Mouse (Mus musculus) splenic B cell, adult 2 months (primary cell): ENCODE data around the gene Fbrs.
"Not testable (repeated sequence)": the region's sequence is repeated elsewhere in the genome, so short reads cannot be mapped to it uniquely, and the experiment has no call there.

Experiments
- DNase-seq: peaks from one replicate; pipeline ENCODE4 v3.0.0-alpha.2; 2011; ENCODE audit warnings: low read depth, low spot score
- H3K27me3 ChIP-seq: 2 replicates; pipeline ENCODE4 v1.6.1; 2012; ENCODE audit warnings: mild to moderate bottlenecking, low read length, moderate library complexity, mixed read lengths; ENCODE audit not compliant: control insufficient read depth, poor library complexity, insufficient read depth, severe bottlenecking
- H3K36me3 ChIP-seq: 2 replicates; pipeline ENCODE4 v1.6.1; 2012; ENCODE audit warnings: mild to moderate bottlenecking, low read length, moderate library complexity, mixed read lengths; ENCODE audit not compliant: control insufficient read depth, poor library complexity, insufficient read depth, severe bottlenecking

Fbrs gene

GRCm38 (mm10) chr7:127470743-127471645 lies 8.0 kb upstream of the Fbrs start:
- peak; percentile 94 for DNase-seq
- Histone ChIP-seq H3K27me3 (no peaks in the 10 kb centered on the region), H3K36me3 (peaks cover 25% of the 10 kb centered on the region)

GRCm38 (mm10) chr7:127471646-127472010 lies 7.4 kb upstream of the Fbrs start:
- peaks cover 25% of the 10 kb centered on the region for H3K36me3 ChIP-seq
- peak; percentile 41 for DNase-seq
- no peaks in the 10 kb centered on the region for H3K27me3 ChIP-seq

GRCm38 (mm10) chr7:127472060-127472459 lies 6.9 kb upstream of the Fbrs start:
- peaks cover 28% of the 10 kb centered on the region for H3K36me3 ChIP-seq
- no peaks in the 10 kb centered on the region for H3K27me3 ChIP-seq
- DNase-seq: no peak

GRCm38 (mm10) chr7:127473705-127474104 lies 5.3 kb upstream of the Fbrs start:
- no peak for DNase-seq
- no peaks in the 10 kb centered on the region for H3K27me3 ChIP-seq
- H3K36me3 ChIP-seq: peaks cover 28% of the 10 kb centered on the region

GRCm38 (mm10) chr7:127474378-127475070 lies 4.5 kb upstream of the Fbrs start:
- Histone ChIP-seq H3K27me3 (no peaks in the 10 kb centered on the region), H3K36me3 (peaks cover 28% of the 10 kb centered on the region)
- no peak for DNase-seq

GRCm38 (mm10) chr7:127475186-127475740 lies 3.7 kb upstream of the Fbrs start:
- H3K36me3 ChIP-seq: peaks cover 28% of the 10 kb centered on the region
- DNase-seq: no peak
- no peaks in the 10 kb centered on the region for H3K27me3 ChIP-seq

- Histone ChIP-seq H3K27me3 (no peaks in the 10 kb centered on the region), H3K36me3 (peaks cover 28% of the 10 kb centered on the region)
- no peak for DNase-seq
These were observed 2.7 kb upstream of the Fbrs start for GRCm38 (mm10) chr7:127476336-127476735.

GRCm38 (mm10) chr7:127476855-127477254 lies 2.1 kb upstream of the Fbrs start:
- DNase-seq: no peak
- no peaks in the 10 kb centered on the region for H3K27me3 ChIP-seq
- H3K36me3 ChIP-seq: peaks cover 28% of the 10 kb centered on the region

GRCm38 (mm10) chr7:127477687-127478634 lies 1.0 kb upstream of the Fbrs start:
- no peaks in the 10 kb centered on the region for H3K27me3 ChIP-seq
- peak; percentile 100 for DNase-seq
- H3K36me3 ChIP-seq: peaks cover 30% of the 10 kb centered on the region

- Histone ChIP-seq H3K36me3 (peaks cover 30% of the 10 kb centered on the region), H3K27me3 (no peaks in the 10 kb centered on the region)
- peak; percentile 33 for DNase-seq
These were observed 573 bp downstream of the Fbrs start for GRCm38 (mm10) chr7:127479318-127480225.

- Histone ChIP-seq H3K27me3 (no peaks in the 10 kb centered on the region), H3K36me3 (peaks cover 28% of the 10 kb centered on the region)
- DNase-seq: peak; percentile 88
These were observed 1.3 kb downstream of the Fbrs start for GRCm38 (mm10) chr7:127480321-127480720.

GRCm38 (mm10) chr7:127485416-127485815 lies 6.4 kb downstream of the Fbrs start:
- Histone ChIP-seq H3K36me3 (peaks cover 36% of the 10 kb centered on the region), H3K27me3 (no peaks in the 10 kb centered on the region)
- no peak for DNase-seq

- not testable (repeated sequence) for DNase-seq, H3K27me3 ChIP-seq
- peaks cover 32% of the 10 kb centered on the region for H3K36me3 ChIP-seq
These were observed 9.4 kb downstream of the Fbrs start for GRCm38 (mm10) chr7:127488364-127488763.
